Mouse (Mus musculus): ENCODE measurements around the gene Sap30bp. TPM values are rescaled to one million over a fixed set of nuclear protein-coding genes. Genes with fewer than 3 reads are reported as not detected.
A peak's percentile ranks its signal among the peaks of the same experiment; 100 is the strongest.

Gene Sap30bp
- total RNA-seq, 2 experiments from 2014 or later = 9.2 to 10.1 TPM

GRCm38 (mm10) chr11:115904956-115905790, 27.9 kb upstream of the Sap30bp start:
- no peak for DNase-seq (ENCODE audit: low spot score)

GRCm38 (mm10) chr11:115906116-115906515, 27.0 kb upstream of the Sap30bp start:
- DNase-seq (ENCODE audit: low spot score) = no peak

- DNase-seq (ENCODE audit: low spot score) = no peak
Measured at GRCm38 (mm10) chr11:115906521-115906920, 26.6 kb upstream of the Sap30bp start.

- DNase-seq (ENCODE audit: low spot score) = no peak
Measured at GRCm38 (mm10) chr11:115911134-115911561, 21.9 kb upstream of the Sap30bp start.

GRCm38 (mm10) chr11:115911632-115912376, 21.3 kb upstream of the Sap30bp start, which contains the start of gene Smim6:
Smim6 (plus strand) TSS chr11:115912017.
- DNase-seq (ENCODE audit: low spot score) = no peak

- DNase-seq (ENCODE audit: low spot score) = no peak
Measured at GRCm38 (mm10) chr11:115916579-115916978, 16.5 kb upstream of the Sap30bp start.

GRCm38 (mm10) chr11:115918637-115919036, 14.4 kb upstream of the Sap30bp start:
- DNase-seq (ENCODE audit: low spot score) = no peak

GRCm38 (mm10) chr11:115919073-115919472, 14.0 kb upstream of the Sap30bp start:
- no peak for DNase-seq (ENCODE audit: low spot score)

GRCm38 (mm10) chr11:115920110-115920818, 12.8 kb upstream of the Sap30bp start:
- DNase-seq (ENCODE audit: low spot score) = no peak

GRCm38 (mm10) chr11:115921986-115922385, 11.1 kb upstream of the Sap30bp start:
- no peak for DNase-seq (ENCODE audit: low spot score)

GRCm38 (mm10) chr11:115929031-115929430, 4.1 kb upstream of the Sap30bp start:
- no peak for DNase-seq (ENCODE audit: low spot score)

- no peak for DNase-seq (ENCODE audit: low spot score)
Measured at GRCm38 (mm10) chr11:115929818-115930217, 3.3 kb upstream of the Sap30bp start.

- DNase-seq (ENCODE audit: low spot score) = no peak
Measured at GRCm38 (mm10) chr11:115931235-115931634, 1.8 kb upstream of the Sap30bp start.

GRCm38 (mm10) chr11:115933747-115934110, 647 bp downstream of the Sap30bp start:
- DNase-seq (ENCODE audit: low spot score) = no peak

- DNase-seq (ENCODE audit: low spot score) = peak; percentile 65
Measured at GRCm38 (mm10) chr11:115939690-115940329, 6.7 kb downstream of the Sap30bp start.

GRCm38 (mm10) chr11:115941980-115942379, 8.9 kb downstream of the Sap30bp start:
- no peak for DNase-seq (ENCODE audit: low spot score)

- no peak for DNase-seq (ENCODE audit: low spot score)
Measured at GRCm38 (mm10) chr11:115945247-115945646, 12.2 kb downstream of the Sap30bp start.

- no peak for DNase-seq (ENCODE audit: low spot score)
Measured at GRCm38 (mm10) chr11:115946221-115946828, 13.2 kb downstream of the Sap30bp start.

- no peak for DNase-seq (ENCODE audit: low spot score)
Measured at GRCm38 (mm10) chr11:115948316-115948715, 15.2 kb downstream of the Sap30bp start.

GRCm38 (mm10) chr11:115950719-115951118, 17.6 kb downstream of the Sap30bp start:
- DNase-seq (ENCODE audit: low spot score) = no peak

GRCm38 (mm10) chr11:115954712-115955111, 21.6 kb downstream of the Sap30bp start:
- no peak for DNase-seq (ENCODE audit: low spot score)

Data from gastrocnemius, adult 18-20 months (tissue).